Mouse (Mus musculus): ENCODE results near the gene Nfya.

GRCm38 (mm10) chr17:48362966-48363365, 46.7 kb downstream of the Nfya start:
- TF ChIP-seq CTCF (IDR thresholded peaks at IDR 0.05) (no peak), POLR2A (IDR thresholded peaks at IDR 0.05; ENCODE audit: insufficient read depth, low read depth, low read length) (no peak), EP300 (IDR thresholded peaks at IDR 0.05; ENCODE audit: insufficient read depth, low read depth, low read length) (no peak)
